Mouse (Mus musculus): ENCODE measurements around the gene Hinfp.

Hinfp gene

GRCm38 (mm10) chr9:44259014-44259413 lies 46.5 kb downstream of the Hinfp start:
- no peak for DNase-seq (ENCODE audit: low spot score in 2 of 2)

- DNase-seq (ENCODE audit: low spot score in 2 of 2): no peak
Measured at GRCm38 (mm10) chr9:44256213-44256612, 49.3 kb downstream of the Hinfp start.

GRCm38 (mm10) chr9:44255136-44255521 lies 50.3 kb downstream of the Hinfp start:
- DNase-seq (ENCODE audit: low spot score in 2 of 2): no peak

GRCm38 (mm10) chr9:44254508-44255135 lies 50.8 kb downstream of the Hinfp start:
- DNase-seq (ENCODE audit: low spot score in 2 of 2): no peak

GRCm38 (mm10) chr9:44253441-44253840 lies 52.0 kb downstream of the Hinfp start:
- DNase-seq (ENCODE audit: low spot score in 2 of 2): no peak

DNA sequence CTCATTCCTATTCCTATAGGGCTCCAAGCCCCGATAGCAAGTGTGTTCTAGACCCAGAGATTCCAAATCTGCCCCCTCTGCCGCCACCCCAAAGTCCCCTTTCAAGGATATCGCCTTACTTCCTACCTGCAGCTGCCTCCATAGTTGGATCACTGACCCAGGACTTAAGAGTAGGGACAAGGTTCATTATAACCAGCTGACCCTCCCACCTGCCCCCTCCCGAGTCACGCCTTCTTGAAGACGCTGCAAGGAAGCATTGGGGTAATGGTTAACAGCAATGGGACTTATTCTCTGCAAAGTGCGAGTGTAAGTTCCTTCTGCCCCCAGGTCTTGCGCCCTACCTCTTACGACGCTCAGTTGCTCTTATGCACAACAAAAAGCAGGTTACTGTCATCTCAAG lies 54.2 kb downstream of the Hinfp start, which contains the start of gene Pdzd3:
Pdzd3 (minus strand) TSS at position 158 of the 400 bp plus-strand sequence.
- DNase-seq (ENCODE audit: low spot score in 2 of 2): no peak

DNA sequence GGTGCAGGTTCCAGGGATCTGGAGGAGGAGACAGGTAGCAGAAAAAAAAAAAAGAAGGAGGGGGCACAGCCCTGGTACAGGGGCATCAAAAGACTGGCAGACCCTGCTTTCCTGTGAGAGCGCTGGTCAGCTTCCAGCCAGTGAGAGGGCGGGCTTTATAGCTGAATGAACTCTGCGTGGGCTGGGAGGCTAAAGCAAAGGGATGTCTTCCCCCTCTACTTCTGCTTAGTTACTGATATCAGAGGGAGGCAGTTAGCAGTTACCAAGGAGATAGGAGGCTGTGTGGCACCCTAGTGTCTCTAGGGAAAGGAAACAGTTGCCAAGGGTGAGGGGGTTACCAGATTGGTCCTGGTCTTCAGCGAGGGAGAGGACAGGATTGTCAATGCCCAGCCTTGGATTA lies 55.0 kb downstream of the Hinfp start:
- no peak for DNase-seq (ENCODE audit: low spot score in 2 of 2)

- peak in 1 of 2 experiments; percentile 17 for DNase-seq (ENCODE audit: low spot score in 2 of 2)
Measured at GRCm38 (mm10) chr9:44249181-44250146, 56.0 kb downstream of the Hinfp start.

- DNase-seq (ENCODE audit: low spot score in 2 of 2): no peak
Measured at GRCm38 (mm10) chr9:44247907-44248306, 57.6 kb downstream of the Hinfp start.

GRCm38 (mm10) chr9:44243621-44244020 lies 61.9 kb downstream of the Hinfp start:
- no peak for DNase-seq (ENCODE audit: low spot score in 2 of 2)
